Mouse (Mus musculus) C2C12 (cell line): ENCODE results near the gene Scrn3. TPM values are rescaled to one million over a fixed set of nuclear protein-coding genes. Genes with fewer than 3 reads are reported as not detected.

Experiments
- H3K27me3 ChIP-seq: one replicate; pipeline ENCODE4 v1.6.1; 2011; ENCODE audit not compliant: control insufficient read depth, insufficient read depth, insufficient read length
- H3K36me3 ChIP-seq: one replicate; pipeline ENCODE4 v1.6.1; 2011; ENCODE audit not compliant: control insufficient read depth, insufficient read depth
- H3K4me3 ChIP-seq: one replicate; pipeline ENCODE4 v1.5.1; 2011; ENCODE audit warnings: mild to moderate bottlenecking, control low read depth; ENCODE audit not compliant: poor library complexity, insufficient read depth, severe bottlenecking
- H3K79me2 ChIP-seq: one replicate; pipeline ENCODE4 v1.6.1; 2011; ENCODE audit not compliant: control insufficient read depth, insufficient read depth
- H3K79me3 ChIP-seq: one replicate; pipeline ENCODE4 v1.6.1; 2011; ENCODE audit warnings: low read depth, control low read depth
- H3ac ChIP-seq: one replicate; pipeline ENCODE3; 2011; ENCODE audit warnings: low read depth; ENCODE audit not compliant: control insufficient read depth, insufficient read length
- CEBPB ChIP-seq: IDR thresholded peaks from one replicate; pipeline ENCODE4 v1.6.1; 2011; ENCODE audit warnings: low read depth, mild to moderate bottlenecking, control low read depth, moderate library complexity
- CTCF ChIP-seq: IDR thresholded peaks from one replicate; pipeline ENCODE4 v1.5.1; 2011; ENCODE audit not compliant: control insufficient read depth, insufficient read depth, insufficient read length
- FOSL1 ChIP-seq: IDR thresholded peaks from one replicate; pipeline ENCODE4 v1.8.0; 2011; ENCODE audit warnings: mild to moderate bottlenecking, low read length; ENCODE audit not compliant: poor library complexity, insufficient read depth, severe bottlenecking
- MAX ChIP-seq: IDR thresholded peaks from one replicate; pipeline ENCODE4 v1.6.1; 2011; ENCODE audit warnings: mild to moderate bottlenecking, control low read depth
- MYOD1 ChIP-seq: IDR thresholded peaks from one replicate; pipeline ENCODE4 v1.6.1; 2011; ENCODE audit warnings: low read depth; ENCODE audit not compliant: control insufficient read depth, insufficient read length
- MYOG ChIP-seq: IDR thresholded peaks from one replicate; pipeline ENCODE4 v1.6.1; 2011; ENCODE audit not compliant: control insufficient read depth, insufficient read length; ENCODE audit errors: extremely low read depth
- USF1 ChIP-seq: IDR thresholded peaks from one replicate; pipeline ENCODE4 v1.6.1; 2011; ENCODE audit warnings: low read depth, mild to moderate bottlenecking, control low read depth, moderate library complexity
- polyA plus RNA-seq: library from polyadenylated mRNA; unstranded; fragments of >200 nt; fragmentation: generic; extraction: Trizol; gene quantifications from one replicate; pipeline ENCODE4 v1.2.1, GENCODE M21; 2012; ENCODE audit warnings: missing spikeins

The Scrn3 gene
- polyA plus RNA-seq, 1 experiment, result 7.0 TPM

DNA sequence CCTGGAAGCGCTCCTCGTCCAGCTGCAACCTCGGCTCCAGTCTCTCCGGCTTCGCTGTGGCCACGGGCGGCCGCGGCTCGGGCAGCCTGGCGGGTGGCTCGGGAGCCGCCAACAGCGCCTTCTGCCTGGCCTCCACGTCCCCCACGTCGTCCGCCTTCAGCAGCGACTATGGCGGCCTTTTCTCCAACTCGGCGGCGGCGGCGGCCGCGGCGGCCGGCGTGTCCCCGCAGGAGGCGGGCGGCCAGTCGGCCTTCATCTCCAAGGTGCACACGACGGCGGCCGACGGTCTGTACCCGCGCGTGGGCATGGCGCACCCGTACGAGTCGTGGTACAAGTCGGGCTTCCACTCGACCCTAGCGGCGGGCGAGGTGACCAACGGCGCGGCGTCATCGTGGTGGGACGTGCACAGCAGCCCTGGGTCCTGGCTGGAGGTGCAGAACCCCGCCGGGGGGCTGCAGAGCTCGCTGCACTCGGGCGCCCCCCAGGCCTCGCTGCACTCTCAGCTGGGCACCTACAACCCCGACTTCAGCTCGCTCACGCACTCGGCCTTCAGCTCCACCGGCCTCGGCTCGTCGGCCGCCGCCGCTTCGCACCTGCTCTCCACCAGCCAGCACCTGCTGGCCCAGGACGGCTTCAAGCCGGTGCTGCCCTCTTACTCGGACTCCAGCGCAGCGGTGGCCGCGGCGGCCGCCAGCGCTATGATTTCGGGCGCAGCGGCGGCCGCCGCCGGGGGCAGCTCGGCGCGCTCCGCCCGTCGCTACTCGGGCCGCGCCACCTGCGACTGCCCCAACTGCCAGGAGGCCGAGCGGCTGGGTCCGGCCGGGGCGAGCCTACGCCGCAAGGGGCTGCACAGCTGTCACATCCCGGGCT lies 38.9 kb upstream of the Scrn3 start:
- peaks cover 49% of the 10 kb centered on the region for H3K27me3 ChIP-seq

DNA sequence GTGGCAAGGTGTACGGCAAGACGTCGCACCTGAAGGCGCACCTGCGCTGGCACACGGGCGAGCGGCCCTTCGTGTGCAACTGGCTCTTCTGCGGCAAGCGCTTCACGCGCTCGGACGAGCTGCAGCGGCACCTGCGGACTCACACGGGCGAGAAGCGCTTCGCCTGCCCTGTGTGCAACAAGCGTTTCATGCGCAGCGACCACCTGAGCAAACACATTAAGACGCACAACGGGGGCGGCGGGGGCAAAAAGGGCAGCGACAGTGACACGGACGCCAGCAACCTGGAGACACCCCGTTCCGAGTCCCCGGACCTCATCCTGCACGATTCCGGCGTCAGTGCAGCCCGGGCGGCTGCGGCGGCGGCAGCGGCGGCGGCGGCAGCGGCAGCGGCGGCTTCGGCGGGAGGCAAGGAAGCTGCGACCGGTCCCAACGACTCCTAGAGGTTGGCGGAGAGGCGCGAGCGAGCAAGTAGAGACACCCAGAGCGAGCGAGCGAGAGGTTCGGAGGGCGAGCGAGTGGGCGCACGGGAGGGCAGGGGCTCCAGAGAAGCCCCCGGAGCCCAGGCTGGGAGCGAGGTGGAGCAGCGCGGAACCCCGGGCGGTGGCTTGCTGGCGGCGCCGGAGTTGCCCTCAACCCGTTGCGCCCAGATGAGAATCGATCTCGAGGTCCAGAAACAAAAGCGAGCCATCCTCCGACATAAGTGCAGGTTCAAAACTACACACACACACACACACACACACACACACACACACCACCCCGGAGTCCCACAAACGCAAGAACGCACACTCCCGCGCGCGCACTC lies 38.1 kb upstream of the Scrn3 start:
- no peak for TF ChIP-seq MAX
- no peak for TF ChIP-seq CEBPB
- no peak for TF ChIP-seq FOSL1
- TF ChIP-seq USF1, result no peak
- TF ChIP-seq MYOD1, result no peak
- no peak for TF ChIP-seq MYOG
- TF ChIP-seq CTCF, result no peak
- H3K27me3 ChIP-seq, result peaks cover 55% of the 10 kb centered on the region
- H3K79me3 ChIP-seq, result no peaks in the 10 kb centered on the region
- H3K36me3 ChIP-seq, result no peaks in the 10 kb centered on the region
- H3K79me2 ChIP-seq, result no peaks in the 10 kb centered on the region
- no peak overlapping the region for H3K4me3 ChIP-seq
- H3ac ChIP-seq, result no peak overlapping the region

More for the DNA sequence above, 38.9 kb upstream of the Scrn3 start:
- Histone ChIP-seq H3ac (peak overlapping the region; percentile 16), H3K79me2 (no peaks in the 10 kb centered on the region), H3K4me3 (peak overlapping the region; percentile 18), H3K36me3 (no peaks in the 10 kb centered on the region), H3K79me3 (no peaks in the 10 kb centered on the region)
- no peak for TF ChIP-seq FOSL1
- TF ChIP-seq CEBPB, result no peak

DNA sequence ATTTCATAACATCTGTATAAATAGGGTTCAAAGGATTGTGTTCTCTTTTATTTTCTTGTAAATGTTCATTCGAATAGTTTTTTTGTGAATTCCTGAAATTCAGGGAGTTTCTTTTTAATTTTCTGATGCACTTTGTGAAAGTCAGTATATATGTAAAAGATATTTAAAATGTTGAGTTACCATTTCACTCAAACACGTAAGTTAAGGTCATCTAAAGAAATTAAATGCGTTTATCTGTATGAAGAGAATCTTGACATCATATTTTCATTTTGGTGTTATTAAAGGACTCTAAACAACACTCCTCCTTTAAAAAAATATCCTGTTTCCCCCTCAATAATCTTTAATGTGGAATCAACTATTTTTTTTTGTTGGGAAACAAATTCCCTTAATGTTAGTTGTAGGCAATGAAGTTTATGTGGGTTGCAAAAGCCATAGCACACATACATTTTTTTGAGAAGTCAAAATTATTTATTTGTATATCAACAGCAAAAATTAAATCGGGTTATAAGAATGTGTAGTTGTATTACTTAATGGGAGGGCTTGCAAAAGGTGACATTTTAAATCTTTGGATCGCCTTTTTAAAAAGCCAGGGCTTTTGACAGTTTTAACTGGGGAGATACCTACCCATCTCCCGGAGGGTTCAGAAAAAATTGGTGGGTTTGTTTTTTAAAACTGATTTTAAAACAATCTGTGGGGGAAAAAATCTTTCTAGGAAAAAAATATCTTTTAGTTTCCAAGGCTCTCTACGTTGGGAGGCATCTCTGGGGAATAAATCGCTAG lies 37.0 kb upstream of the Scrn3 start:
- H3ac ChIP-seq, result no peak overlapping the region
- no peaks in the 10 kb centered on the region for H3K79me2 ChIP-seq
- H3K36me3 ChIP-seq, result no peaks in the 10 kb centered on the region
- H3K27me3 ChIP-seq, result peaks cover 52% of the 10 kb centered on the region
- H3K4me3 ChIP-seq, result no peak overlapping the region
- no peak for TF ChIP-seq MYOD1
- no peak for TF ChIP-seq MAX
- TF ChIP-seq CTCF, result no peak
- TF ChIP-seq MYOG, result no peak
- TF ChIP-seq CEBPB, result no peak
- TF ChIP-seq FOSL1, result no peak
- TF ChIP-seq USF1, result no peak
- H3K79me3 ChIP-seq, result no peaks in the 10 kb centered on the region

DNA sequence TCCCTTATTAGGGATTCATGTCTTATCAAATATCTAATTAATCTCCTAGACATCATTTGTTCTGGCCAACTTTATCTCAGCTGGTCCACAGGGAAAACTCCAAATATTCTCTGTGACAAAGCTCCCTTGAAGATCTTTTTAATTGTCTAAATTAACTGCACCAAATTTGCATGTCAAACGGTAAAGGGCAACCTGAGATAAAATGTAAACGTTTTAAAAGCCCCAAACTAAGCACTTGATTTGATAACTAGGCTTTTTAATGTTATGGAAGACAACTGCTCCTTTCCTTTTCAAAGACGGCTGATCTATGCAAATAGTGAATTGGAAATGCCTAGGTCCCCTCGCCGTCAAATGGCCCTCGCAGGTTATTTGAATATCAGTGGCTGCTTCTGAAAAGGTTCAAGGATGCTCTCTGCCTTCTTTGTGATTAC lies 36.2 kb upstream of the Scrn3 start:
- Histone ChIP-seq H3K79me3 (no peaks in the 10 kb centered on the region), H3K36me3 (no peaks in the 10 kb centered on the region), H3K79me2 (no peaks in the 10 kb centered on the region), H3K4me3 (no peak overlapping the region), H3ac (no peak overlapping the region), H3K27me3 (peaks cover 47% of the 10 kb centered on the region)
- TF ChIP-seq MYOD1, result no peak
- TF ChIP-seq MAX, result no peak
- TF ChIP-seq FOSL1, result no peak
- no peak for TF ChIP-seq CTCF
- no peak for TF ChIP-seq CEBPB
- no peak for TF ChIP-seq MYOG
- TF ChIP-seq USF1, result no peak

DNA sequence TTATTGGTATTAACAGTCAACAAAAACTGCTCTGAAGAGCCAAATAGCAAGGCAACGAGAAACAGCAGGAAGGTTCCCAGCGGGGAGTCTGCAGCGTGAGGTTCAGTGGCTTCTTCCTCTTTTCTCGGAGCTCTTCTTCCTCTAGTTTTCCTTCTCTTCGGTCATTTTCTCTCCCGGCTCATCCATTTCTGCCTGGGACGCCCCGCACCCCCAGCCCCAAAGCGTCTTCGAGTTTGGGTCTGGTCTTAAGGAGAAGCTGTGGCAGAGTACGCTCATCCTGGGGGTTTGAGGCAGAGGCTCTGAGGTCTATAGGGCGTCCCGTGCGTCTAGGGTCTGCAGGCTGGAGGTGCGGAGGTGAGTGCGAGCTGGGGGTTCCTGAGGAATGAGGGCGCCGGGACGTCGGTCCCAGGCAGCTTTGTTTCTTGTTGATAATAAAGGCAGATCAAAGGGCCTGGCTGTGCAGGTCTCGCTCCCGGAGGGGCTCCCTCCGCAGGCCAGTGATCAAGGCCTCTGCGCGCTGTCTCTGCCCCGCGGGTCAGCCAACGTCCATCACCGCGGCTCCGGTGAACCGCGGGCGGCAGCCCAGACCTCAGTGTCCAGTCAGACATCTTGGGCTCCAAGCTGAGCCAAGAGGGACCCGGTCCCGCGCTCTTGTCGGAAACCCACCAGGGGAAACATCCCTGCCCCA lies 35.2 kb upstream of the Scrn3 start:
- H3K36me3 ChIP-seq, result no peaks in the 10 kb centered on the region
- H3K27me3 ChIP-seq, result peaks cover 39% of the 10 kb centered on the region
- no peaks in the 10 kb centered on the region for H3K79me2 ChIP-seq
- TF ChIP-seq MYOG, result no peak
- no peak for TF ChIP-seq MAX
- no peak for TF ChIP-seq CTCF
- no peak for TF ChIP-seq MYOD1
- TF ChIP-seq FOSL1, result no peak
- no peak for TF ChIP-seq CEBPB
- TF ChIP-seq USF1, result no peak
- no peak overlapping the region for H3K4me3 ChIP-seq
- H3ac ChIP-seq, result no peak overlapping the region
- H3K79me3 ChIP-seq, result no peaks in the 10 kb centered on the region
